In genomic region chr7:25788220-25789128, GRCm38 (mm10) we compare ENCODE assay signal across 8 mouse cellular contexts. TPM values are rescaled to one million over a fixed set of nuclear protein-coding genes. Genes with fewer than 3 reads are reported as not detected.
DNase-seq lines count a peak whose midpoint lies in the region; ATAC-seq and TF ChIP-seq lines count a peak whose summit lies in the region.

Gene Axl (minus strand): TSS chr7:25788705.

- H3K4me2 ChIP-seq in heart, embryonic 12.5 days: peak within 1 kb of the TSS; percentile 88
- peak within 1 kb of the TSS; percentile 90 for H3K4me2 ChIP-seq in kidney, embryonic 15.5 days
- H3K4me2 ChIP-seq in midbrain, postnatal 0 days (ENCODE audit: low read depth, low read length, poor library complexity, severe bottlenecking): peak within 1 kb of the TSS; percentile 61

- H3K9me3 ChIP-seq in E14TG2a.4 (ENCODE audit: low read length): no peaks in the 10 kb centered on the region
- no peaks in the 10 kb centered on the region for H3K9me3 ChIP-seq in heart, embryonic 12.5 days (replicated peaks)
- no peaks in the 10 kb centered on the region for H3K9me3 ChIP-seq in kidney, embryonic 15.5 days (replicated peaks)
- no peaks in the 10 kb centered on the region for H3K9me3 ChIP-seq in midbrain, postnatal 0 days (ENCODE audit: low read length)

- no peaks in the 10 kb centered on the region for H3K79me2 ChIP-seq in liver, adult 2 months (ENCODE audit: control insufficient read depth, insufficient read depth, low read length)

- H3K36me3 ChIP-seq in E14TG2a.4 (ENCODE audit: insufficient read depth, low read length): no peaks in the 10 kb centered on the region
- peaks cover 10% of the 10 kb centered on the region; the same call in 1 of the 2 replicates for H3K36me3 ChIP-seq in heart, embryonic 12.5 days
- H3K36me3 ChIP-seq in kidney, embryonic 15.5 days: peaks cover 5% of the 10 kb centered on the region; the same call in 1 of the 2 replicates
- no peaks in the 10 kb centered on the region for H3K36me3 ChIP-seq in liver, adult 2 months (ENCODE audit: control insufficient read depth, insufficient read depth, low read length)
- H3K36me3 ChIP-seq in midbrain, postnatal 0 days (ENCODE audit: insufficient read depth, low read length): no peaks in the 10 kb centered on the region

- no peak for TF ChIP-seq POLR2A in bone marrow macrophage, adult 2 months (IDR thresholded peaks at IDR 0.05; ENCODE audit: borderline replicate concordance, low read depth, low read length)
- TF ChIP-seq POLR2A in liver, adult 2 months (IDR thresholded peaks at IDR 0.05; ENCODE audit: extremely low read depth, insufficient read depth, low read length): 0 out of 2 replicates have a peak, but pooled peaks have one; percentile 5

- peak; percentile 79 for ATAC-seq in heart, embryonic 12.5 days (ENCODE audit: insufficient number of reproducible peaks, low FRiP score)
- ATAC-seq in kidney, embryonic 15.5 days (replicated peaks; ENCODE audit: low FRiP score): peak; percentile 91
- peak; percentile 78 for ATAC-seq in midbrain, postnatal 0 days (ENCODE audit: low FRiP score)

- WGBS in heart, embryonic 12.5 days: under 1% methylated on average over 24 of the region's 30 CpGs
- WGBS in kidney, embryonic 15.5 days: 2% methylated on average over 27 of the region's 30 CpGs
- WGBS in liver, adult 2 months: 15% methylated on average over 30 of the region's 30 CpGs
- WGBS in midbrain, postnatal 0 days: 2% methylated on average over 22 of the region's 30 CpGs

- H3K27ac ChIP-seq in bone marrow macrophage, adult 2 months (ENCODE audit: insufficient read depth, low read depth, low read length): no peak within 1 kb of the TSS
- H3K27ac ChIP-seq in heart, embryonic 12.5 days (ENCODE audit: poor library complexity, severe bottlenecking): peak within 1 kb of the TSS; percentile 20
- H3K27ac ChIP-seq in kidney, embryonic 15.5 days: peak within 1 kb of the TSS; percentile 81
- peak within 1 kb of the TSS; percentile 35; the same call in 1 of the 2 replicates for H3K27ac ChIP-seq in liver, adult 2 months (replicated peaks; ENCODE audit: insufficient read depth, low read depth, low read length)
- H3K27ac ChIP-seq in midbrain, postnatal 0 days (ENCODE audit: low read depth, low read length): peak within 1 kb of the TSS; percentile 32; the same call in 1 of the 2 replicates

- peak; percentile 60 for DNase-seq in fibroblast of lung, adult 2 months (ENCODE audit: low read depth)
- no peak for DNase-seq in liver, adult 2 months (ENCODE audit: extremely low read depth, low read depth, low spot score)
- DNase-seq in midbrain, postnatal 0 days (ENCODE audit: low spot score): peak; percentile 63
- DNase-seq in urinary bladder, postnatal 14 days (ENCODE audit: low spot score): peak; percentile 80

- peaks cover 55% of the 10 kb centered on the region for H3K27me3 ChIP-seq in E14TG2a.4 (ENCODE audit: insufficient read depth, low read length)
- no peaks in the 10 kb centered on the region for H3K27me3 ChIP-seq in heart, embryonic 12.5 days (replicated peaks)
- H3K27me3 ChIP-seq in kidney, embryonic 15.5 days: no peaks in the 10 kb centered on the region
- H3K27me3 ChIP-seq in liver, adult 2 months (ENCODE audit: control insufficient read depth, insufficient read depth, low read length): peaks cover 6% of the 10 kb centered on the region; the same call in 1 of the 2 replicates
- no peaks in the 10 kb centered on the region; the same call in 1 of the 2 replicates for H3K27me3 ChIP-seq in midbrain, postnatal 0 days (ENCODE audit: insufficient read depth, low read length)

- H3K9ac ChIP-seq in heart, embryonic 12.5 days: peak within 1 kb of the TSS; percentile 82
- peak within 1 kb of the TSS; percentile 68 for H3K9ac ChIP-seq in kidney, embryonic 15.5 days
- peak within 1 kb of the TSS; percentile 63 for H3K9ac ChIP-seq in liver, adult 2 months (ENCODE audit: low read depth, low read length)
- peak within 1 kb of the TSS; percentile 44 for H3K9ac ChIP-seq in midbrain, postnatal 0 days (replicated peaks; ENCODE audit: low read length, poor library complexity, severe bottlenecking)

- H3K4me1 ChIP-seq in E14TG2a.4 (replicated peaks; ENCODE audit: low read depth, low read length): peaks cover 18% of the 10 kb centered on the region
- peaks cover 22% of the 10 kb centered on the region for H3K4me1 ChIP-seq in bone marrow macrophage, adult 2 months (ENCODE audit: control insufficient read depth, insufficient read depth, low read length)
- H3K4me1 ChIP-seq in heart, embryonic 12.5 days (replicated peaks): peaks cover 55% of the 10 kb centered on the region
- H3K4me1 ChIP-seq in kidney, embryonic 15.5 days: peaks cover 42% of the 10 kb centered on the region
- H3K4me1 ChIP-seq in liver, adult 2 months (ENCODE audit: control insufficient read depth, insufficient read depth, low read length): no peaks in the 10 kb centered on the region
- no peaks in the 10 kb centered on the region for H3K4me1 ChIP-seq in midbrain, postnatal 0 days (ENCODE audit: insufficient read depth, low read length)

- TF ChIP-seq CTCF in E14TG2a.4 (conservative IDR thresholded peaks at IDR 0.05; ENCODE audit: low read length): no peak
- TF ChIP-seq CTCF in bone marrow macrophage, adult 2 months (IDR thresholded peaks at IDR 0.05; ENCODE audit: low read depth, low read length): no peak
- no peak for TF ChIP-seq CTCF in liver, adult 2 months (IDR thresholded peaks at IDR 0.05; ENCODE audit: low read depth, low read length)
- TF ChIP-seq CTCF in midbrain, postnatal 0 days (IDR thresholded peaks at IDR 0.05): no peak

- H3K4me3 ChIP-seq in E14TG2a.4 (replicated peaks; ENCODE audit: low read length): peak within 1 kb of the TSS; percentile 73
- H3K4me3 ChIP-seq in bone marrow macrophage, adult 2 months (ENCODE audit: insufficient read depth, low read length): no peak within 1 kb of the TSS
- H3K4me3 ChIP-seq in heart, embryonic 12.5 days: peak within 1 kb of the TSS; percentile 64
- peak within 1 kb of the TSS; percentile 66 for H3K4me3 ChIP-seq in kidney, embryonic 15.5 days (replicated peaks)
- H3K4me3 ChIP-seq in liver, adult 2 months (ENCODE audit: insufficient read depth, low read depth, low read length): peak within 1 kb of the TSS; percentile 80
- peak within 1 kb of the TSS; percentile 33 for H3K4me3 ChIP-seq in midbrain, postnatal 0 days (ENCODE audit: low read depth, low read length)

RNA-seq across cellular contexts. Expression of gene Axl, which starts in this region (rescaled TPM):
- 55.6 and 63.1 TPM in 2 replicates for polyA plus RNA-seq in bone marrow macrophage, adult 2 months (2012; ENCODE audit: insufficient read depth, insufficient read length, missing spikeins)
- polyA plus RNA-seq in heart, embryonic 12.5 days (2016; fragmentation: Nextera tagmentation; extraction: Ambion mirVana): 60.6 and 61.8 TPM in 2 replicates
- 81.9 and 91.5 TPM in 2 replicates for polyA plus RNA-seq in kidney, embryonic 15.5 days (2015; fragmentation: Nextera tagmentation; extraction: Ambion mirVana)
- 12.4 and 18.0 TPM in 2 replicates for total RNA-seq in liver, adult 2 months (2014; rRNA removed)
- 6.3 and 11.4 TPM in 2 replicates for polyA plus RNA-seq in liver, adult 2 months (2012; rRNA removed)
- total RNA-seq in midbrain, postnatal 0 days (2014; rRNA removed): 22.2 and 28.1 TPM in 2 replicates
- 16.5 and 20.7 TPM in 2 replicates for polyA plus RNA-seq in midbrain, postnatal 0 days (2015; fragmentation: Nextera tagmentation; extraction: Ambion mirVana)
